Mouse (Mus musculus) forebrain, embryonic 14.5 days (tissue): ENCODE data around the gene Xxylt1. TPM values are rescaled to one million over a fixed set of nuclear protein-coding genes. Genes with fewer than 3 reads are reported as not detected.

Source experiments
- ATAC-seq: fragments of 200-750 bp; cut with Nextera tagmentation; 2 replicates; pipeline ENCODE4 v1.8.0; 2017; ENCODE audit warnings: mild to moderate bottlenecking, moderate library complexity
- DNase-seq: peaks from one replicate; pipeline ENCODE4 v3.0.0-alpha.2; 2015; ENCODE audit warnings: low spot score
- H3K27ac ChIP-seq: fragments of 300-500 bp; sonication (generic); 2 replicates; pipeline ENCODE4 v1.5.1; 2014; ENCODE audit warnings: low read depth, mild to moderate bottlenecking, control low read depth, low read length, moderate library complexity
- H3K27me3 ChIP-seq: fragments of 300-500 bp; sonication (generic); replicated peaks from 2 replicates; pipeline ENCODE4 v1.6.1; 2014; ENCODE audit warnings: low read length, control low read depth, mixed read lengths; ENCODE audit not compliant: control insufficient read depth, insufficient read depth
- H3K36me3 ChIP-seq: fragments of 300-500 bp; sonication (generic); 2 replicates; pipeline ENCODE4 v1.6.1; 2014; ENCODE audit warnings: low read length, control low read depth; ENCODE audit not compliant: control insufficient read depth, insufficient read depth
- H3K4me1 ChIP-seq: fragments of 300-500 bp; sonication (generic); 2 replicates; pipeline ENCODE4 v1.6.1; 2014; ENCODE audit warnings: antibody characterized with exemption, low read length, control low read depth; ENCODE audit not compliant: control insufficient read depth, insufficient read depth
- H3K4me2 ChIP-seq: fragments of 300-500 bp; sonication (generic); 2 replicates; pipeline ENCODE4 v1.6.1; 2014; ENCODE audit warnings: mild to moderate bottlenecking, control low read depth, low read length
- H3K4me3 ChIP-seq: fragments of 300-500 bp; sonication (generic); 2 replicates; pipeline ENCODE4 v1.5.1; 2014; ENCODE audit warnings: low read depth, low read length, control low read depth
- H3K9ac ChIP-seq: fragments of 300-500 bp; sonication (generic); 2 replicates; pipeline ENCODE4 v1.6.1; 2014; ENCODE audit warnings: mild to moderate bottlenecking, low read length, control low read depth, moderate library complexity
- H3K9me3 ChIP-seq: fragments of 300-500 bp; sonication (generic); replicated peaks from 2 replicates; pipeline ENCODE4 v1.6.1; 2016; ENCODE audit warnings: low read length, control low read depth, mixed read lengths; ENCODE audit not compliant: control insufficient read depth
- WGBS: fragments of 180-500 bp; shearing (Covaris S2); extraction: QIAGEN DNeasy Blood & Tissue Kit; methylation state at CpG from one replicate; pipeline ENCODE4 v1.1.7; 2014; 5-methylcytosine and 5-hydroxymethylcytosine counted together
- polyA plus RNA-seq: library from polyadenylated mRNA; unstranded; fragments of >200 nt; fragmentation: Nextera tagmentation; extraction: Ambion mirVana; gene quantifications from 2 replicates; pipeline ENCODE4 v1.2.1, GENCODE M21; 2014

Xxylt1 gene
- polyA plus RNA-seq, 1 experiment from 2014 or later: 8.5 TPM

DNA sequence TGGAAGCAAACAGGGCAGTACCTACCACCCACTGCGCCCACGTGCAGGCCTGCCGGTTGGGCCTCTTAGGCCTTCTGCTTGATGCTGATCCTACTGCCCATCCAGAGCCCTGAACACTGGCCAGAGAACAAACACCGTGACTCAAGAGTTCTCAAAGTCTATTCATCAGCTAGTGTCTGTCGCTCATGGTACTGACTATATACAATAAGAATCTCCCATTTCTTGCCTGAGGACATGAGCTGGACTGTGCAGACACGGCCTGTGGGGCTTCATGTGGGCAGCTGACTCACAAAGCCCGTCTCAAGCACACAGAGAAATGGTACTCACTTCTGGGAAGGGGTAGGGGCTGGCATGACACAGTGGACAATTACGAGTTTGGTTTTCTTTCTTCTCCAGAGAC lies 125.1 kb downstream of the Xxylt1 start:
- no peaks in the 10 kb centered on the region for H3K9me3 ChIP-seq
- no peaks in the 10 kb centered on the region for H3K36me3 ChIP-seq
- no peak overlapping the region for H3K4me3 ChIP-seq
- no peaks in the 10 kb centered on the region for H3K4me1 ChIP-seq
- no peaks in the 10 kb centered on the region for H3K27me3 ChIP-seq
- no peak overlapping the region for H3K27ac ChIP-seq
- H3K9ac ChIP-seq: no peak overlapping the region
- DNase-seq (no peak), ATAC-seq (no peak)
- WGBS: 90% methylated on average over 8 of the region's 8 CpGs
- H3K4me2 ChIP-seq: no peak overlapping the region

DNA sequence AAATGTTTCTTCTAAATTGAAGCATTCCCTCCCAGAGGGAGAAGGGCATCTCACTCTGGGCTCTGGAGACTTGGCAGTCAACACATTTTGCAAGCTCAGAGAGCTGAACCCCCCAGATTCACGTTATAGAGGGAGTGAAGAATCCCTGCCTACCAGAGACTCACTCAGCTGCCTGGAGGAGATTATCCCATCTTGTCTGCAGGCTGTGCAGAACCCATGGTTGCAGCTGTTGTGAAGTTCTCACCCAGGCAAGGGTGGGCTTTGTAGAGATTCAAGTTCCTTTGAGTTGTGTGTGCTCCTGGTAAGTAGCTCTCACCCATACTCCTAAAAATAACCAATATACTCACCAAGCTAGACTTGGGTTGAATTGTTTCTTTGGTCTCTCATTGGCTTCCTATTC lies 132.6 kb downstream of the Xxylt1 start:
- Histone ChIP-seq H3K27me3 (no peaks in the 10 kb centered on the region), H3K4me2 (no peak overlapping the region), H3K4me3 (no peak overlapping the region), H3K9ac (no peak overlapping the region), H3K9me3 (no peaks in the 10 kb centered on the region), H3K4me1 (no peaks in the 10 kb centered on the region), H3K27ac (no peak overlapping the region), H3K36me3 (no peaks in the 10 kb centered on the region)
- DNase-seq (no peak), ATAC-seq (no peak)
- 60% methylated on average over 1 of the region's 1 CpGs for WGBS

DNA sequence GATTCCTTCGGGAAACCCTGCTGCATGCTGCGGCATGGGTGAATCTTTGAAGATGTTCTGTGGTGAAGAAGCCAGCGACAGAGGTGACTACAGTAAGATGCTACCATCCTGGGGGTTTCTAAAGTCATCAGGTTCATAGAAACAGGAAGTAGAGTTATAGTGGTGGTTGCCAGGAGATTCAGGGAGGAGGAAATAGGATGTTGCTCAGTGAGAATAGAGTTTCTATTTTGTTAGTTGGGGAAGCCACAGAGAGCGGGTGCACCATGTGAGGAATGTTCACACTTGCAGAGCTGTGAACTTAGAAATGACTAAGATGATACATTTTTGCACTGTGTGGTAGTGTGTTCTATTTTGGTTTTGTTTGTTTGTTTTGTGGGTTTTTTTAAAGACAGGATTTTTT lies 133.0 kb downstream of the Xxylt1 start:
- H3K27me3 ChIP-seq: no peaks in the 10 kb centered on the region
- H3K27ac ChIP-seq: no peak overlapping the region
- DNase-seq: no peak
- no peak overlapping the region for H3K4me2 ChIP-seq
- ATAC-seq: no peak
- H3K9ac ChIP-seq: no peak overlapping the region
- 91% methylated on average over 4 of the region's 4 CpGs for WGBS
- H3K36me3 ChIP-seq: no peaks in the 10 kb centered on the region
- no peaks in the 10 kb centered on the region for H3K4me1 ChIP-seq
- no peaks in the 10 kb centered on the region for H3K9me3 ChIP-seq
- H3K4me3 ChIP-seq: no peak overlapping the region

DNA sequence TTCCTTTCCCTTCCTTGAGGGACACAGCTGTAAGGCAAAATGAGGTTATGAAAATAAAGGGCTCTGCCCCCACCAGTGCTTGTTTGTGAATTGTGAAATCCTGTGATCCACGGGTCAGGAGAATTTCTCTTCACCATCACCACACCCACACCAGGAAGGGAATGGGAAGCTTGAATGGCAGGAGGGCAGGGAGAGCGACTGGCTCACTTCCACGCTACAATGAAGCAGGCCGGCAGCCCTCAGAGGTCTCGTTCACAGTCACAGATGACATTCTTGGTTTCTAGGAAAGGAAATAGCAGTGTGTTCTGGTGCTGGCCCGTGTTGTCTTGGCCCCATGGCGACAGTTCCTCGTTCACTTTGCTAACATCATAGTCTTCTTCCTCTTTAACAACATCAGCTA lies 136.3 kb downstream of the Xxylt1 start:
- Histone ChIP-seq H3K9ac (no peak overlapping the region), H3K36me3 (no peaks in the 10 kb centered on the region), H3K27ac (no peak overlapping the region), H3K27me3 (no peaks in the 10 kb centered on the region), H3K4me3 (no peak overlapping the region), H3K9me3 (no peaks in the 10 kb centered on the region), H3K4me2 (no peak overlapping the region), H3K4me1 (no peaks in the 10 kb centered on the region)
- no peak for ATAC-seq
- DNase-seq: no peak
- 88% methylated on average over 8 of the region's 8 CpGs for WGBS

DNA sequence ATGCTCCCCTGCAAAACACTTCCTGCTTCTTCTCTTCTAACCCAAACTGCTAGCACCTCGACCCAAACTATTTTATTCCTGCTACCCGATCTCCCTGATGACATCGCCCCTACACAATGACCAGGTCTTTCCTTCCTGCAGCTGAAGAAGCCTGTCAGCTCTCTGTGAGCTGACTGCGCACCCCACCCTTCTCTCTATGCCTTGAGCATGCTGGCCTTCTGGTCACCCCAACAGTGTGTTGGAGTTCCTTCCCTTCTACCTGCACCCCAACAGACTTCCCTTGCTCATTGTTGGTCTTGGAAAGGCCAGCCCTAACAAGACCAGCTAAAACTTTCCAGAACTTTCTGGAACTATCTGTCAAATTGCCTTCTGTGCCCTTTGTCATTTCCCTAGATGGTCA lies 137.3 kb downstream of the Xxylt1 start:
- ATAC-seq (no peak), DNase-seq (no peak)
- no peak overlapping the region for H3K27ac ChIP-seq
- no peak overlapping the region for H3K9ac ChIP-seq
- H3K27me3 ChIP-seq: no peaks in the 10 kb centered on the region
- no peak overlapping the region for H3K4me3 ChIP-seq
- H3K4me1 ChIP-seq: no peaks in the 10 kb centered on the region
- 84% methylated on average over 4 of the region's 4 CpGs for WGBS
- H3K9me3 ChIP-seq: no peaks in the 10 kb centered on the region
- H3K36me3 ChIP-seq: no peaks in the 10 kb centered on the region
- no peak overlapping the region for H3K4me2 ChIP-seq

DNA sequence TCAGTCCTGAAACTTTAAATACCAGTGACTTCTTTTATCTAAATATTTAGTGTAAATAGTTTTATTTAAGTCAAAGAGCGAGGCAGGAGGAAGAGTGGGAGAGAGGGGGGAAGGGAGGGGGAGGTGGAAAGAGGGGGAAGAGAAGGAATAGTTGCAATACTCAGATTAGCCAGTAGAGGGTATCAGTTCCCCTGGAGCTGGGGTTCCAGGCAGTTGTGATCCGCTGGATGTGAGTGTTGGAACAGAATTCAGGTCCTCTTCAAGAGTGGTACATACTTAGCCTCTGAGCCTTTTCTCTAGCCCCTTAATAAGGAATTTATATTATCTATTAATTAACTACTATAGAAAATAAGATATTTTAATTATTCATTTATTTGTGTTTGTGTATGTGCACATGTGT lies 140.5 kb downstream of the Xxylt1 start:
- WGBS: 81% methylated on average over 2 of the region's 2 CpGs
- H3K4me3 ChIP-seq: no peak overlapping the region

DNA sequence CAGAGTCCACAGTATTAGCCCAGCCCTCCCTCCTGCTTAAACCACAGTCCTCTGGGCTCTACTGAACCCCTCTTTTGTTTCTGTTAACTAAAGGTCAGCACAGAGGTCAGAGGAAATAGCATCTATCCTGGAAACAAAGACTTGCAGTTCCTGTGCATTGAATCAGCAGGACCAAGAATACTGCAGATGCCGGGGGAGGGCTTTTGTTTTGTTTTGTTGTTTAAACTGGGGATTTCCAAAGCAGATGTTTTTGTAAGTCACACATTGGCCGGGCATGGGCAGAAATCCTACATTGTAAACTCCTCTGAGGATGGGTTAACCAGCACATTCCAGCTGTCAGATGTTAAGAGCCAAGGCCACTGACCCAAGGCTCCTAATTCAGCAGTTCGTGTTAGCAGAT lies 141.3 kb downstream of the Xxylt1 start:
- H3K4me1 ChIP-seq: no peaks in the 10 kb centered on the region
- H3K4me2 ChIP-seq: no peak overlapping the region
- no peaks in the 10 kb centered on the region for H3K27me3 ChIP-seq
- H3K27ac ChIP-seq: no peak overlapping the region
- no peak overlapping the region for H3K4me3 ChIP-seq
- ATAC-seq (no peak), DNase-seq (peak; percentile 4)
- H3K9ac ChIP-seq: no peak overlapping the region
- no peaks in the 10 kb centered on the region for H3K36me3 ChIP-seq
- no peaks in the 10 kb centered on the region for H3K9me3 ChIP-seq
- 5% methylated on average over 3 of the region's 3 CpGs for WGBS

More for the DNA sequence above, 140.5 kb downstream of the Xxylt1 start:
- Histone ChIP-seq H3K27me3 (no peaks in the 10 kb centered on the region), H3K36me3 (no peaks in the 10 kb centered on the region), H3K9me3 (no peaks in the 10 kb centered on the region), H3K9ac (no peak overlapping the region), H3K4me2 (no peak overlapping the region), H3K27ac (no peak overlapping the region), H3K4me1 (no peaks in the 10 kb centered on the region)
- peak; percentile 24 for DNase-seq
- no peak for ATAC-seq

DNA sequence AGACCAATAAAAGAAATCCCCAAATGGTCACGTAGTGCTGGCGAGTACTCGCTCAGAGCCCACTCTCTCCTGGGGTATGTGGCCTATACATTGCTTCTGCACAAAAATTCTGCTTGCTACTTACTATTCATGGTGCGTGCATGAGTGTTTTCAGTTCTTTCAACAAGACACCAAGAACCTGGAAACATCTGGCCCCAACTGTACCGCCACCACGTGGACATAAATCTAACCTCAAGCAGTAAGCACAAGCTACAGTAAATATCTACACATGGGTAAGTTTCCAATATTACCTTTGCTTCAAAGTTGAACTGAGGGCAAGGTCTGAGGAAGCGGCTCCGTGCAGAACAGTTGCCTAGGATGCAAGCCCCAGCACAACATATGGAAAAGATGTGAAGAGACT lies 142.0 kb downstream of the Xxylt1 start:
- Histone ChIP-seq H3K4me1 (no peaks in the 10 kb centered on the region), H3K9ac (no peak overlapping the region), H3K4me2 (no peak overlapping the region), H3K27ac (no peak overlapping the region), H3K27me3 (no peaks in the 10 kb centered on the region), H3K9me3 (no peaks in the 10 kb centered on the region), H3K4me3 (no peak overlapping the region), H3K36me3 (no peaks in the 10 kb centered on the region)
- 77% methylated on average over 8 of the region's 8 CpGs for WGBS
- ATAC-seq (no peak), DNase-seq (no peak)

DNA sequence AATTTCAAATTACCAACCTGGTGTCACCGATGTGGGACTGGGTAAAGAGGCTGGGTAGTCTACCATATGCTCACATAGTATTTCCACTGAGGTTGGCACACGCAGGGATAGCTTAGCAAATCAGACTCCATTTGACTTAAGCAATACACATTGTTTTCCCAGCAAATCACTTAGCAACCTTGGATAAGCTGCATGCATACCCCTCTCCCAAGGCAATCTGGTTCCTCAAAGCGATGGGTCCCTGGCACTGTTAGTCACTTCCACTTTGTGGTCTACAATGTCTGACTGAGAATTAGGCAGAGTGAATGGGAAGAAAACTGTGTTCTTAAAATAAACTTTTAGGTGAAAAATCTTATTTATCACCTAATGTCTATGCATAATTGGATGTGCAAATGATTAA lies 142.6 kb downstream of the Xxylt1 start:
- peak; percentile 8 for DNase-seq
- no peak for ATAC-seq
- Histone ChIP-seq H3K4me2 (no peak overlapping the region), H3K9me3 (no peaks in the 10 kb centered on the region), H3K4me1 (no peaks in the 10 kb centered on the region), H3K36me3 (no peaks in the 10 kb centered on the region), H3K27me3 (no peaks in the 10 kb centered on the region), H3K27ac (no peak overlapping the region), H3K4me3 (no peak overlapping the region), H3K9ac (no peak overlapping the region)
- WGBS: 80% methylated on average over 3 of the region's 3 CpGs

DNA sequence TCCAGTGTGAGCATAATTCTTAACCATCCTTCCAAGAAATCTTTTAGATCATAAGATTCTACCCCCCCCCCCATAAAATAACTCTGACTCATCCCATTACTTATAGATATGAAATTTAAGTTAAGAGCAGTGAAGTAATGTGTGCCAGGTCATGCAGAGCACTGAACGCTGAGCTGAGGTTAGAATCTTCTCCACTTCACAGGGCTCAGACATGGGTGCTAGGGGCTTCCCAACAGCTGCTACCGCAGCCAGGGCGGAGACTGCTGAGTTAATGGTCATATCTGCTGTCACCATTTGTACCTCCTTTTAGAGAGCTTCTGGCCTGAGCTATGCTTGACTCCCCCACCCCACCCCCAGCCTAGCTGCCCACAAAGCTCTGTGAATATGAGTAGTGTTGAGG lies 143.6 kb downstream of the Xxylt1 start:
- WGBS: 96% methylated on average over 3 of the region's 3 CpGs
- DNase-seq (no peak), ATAC-seq (no peak)
- no peak overlapping the region for H3K27ac ChIP-seq
- no peaks in the 10 kb centered on the region for H3K27me3 ChIP-seq
- H3K36me3 ChIP-seq: no peaks in the 10 kb centered on the region
- no peak overlapping the region for H3K4me2 ChIP-seq
- H3K9me3 ChIP-seq: no peaks in the 10 kb centered on the region
- H3K4me3 ChIP-seq: no peak overlapping the region
- no peaks in the 10 kb centered on the region for H3K4me1 ChIP-seq
- H3K9ac ChIP-seq: no peak overlapping the region
